Mouse (Mus musculus) spleen, embryonic (tissue): ENCODE data around the gene Phactr1.

Experiments
- CTCF ChIA-PET: fragments of 350-600 bp; sonication (Branson Sonifier 250); formaldehyde crosslinking; loops from one replicate; lab custom pipeline; 2022; lab: Charles Lee

Gene Phactr1

GRCm38 (mm10) chr13:42680391-42680994, at the start of gene Phactr1:
Gene Phactr1 (plus strand): TSS chr13:42680623.
- CTCF ChIA-PET: no interaction called here

- CTCF ChIA-PET: no interaction called here
Observed at GRCm38 (mm10) chr13:42634908-42635307, 45.5 kb upstream of the Phactr1 start.

- CTCF ChIA-PET: no interaction called here
Observed at GRCm38 (mm10) chr13:42650228-42650627, 30.2 kb upstream of the Phactr1 start.

GRCm38 (mm10) chr13:42656643-42657315, 23.6 kb upstream of the Phactr1 start:
- CTCF ChIA-PET: no interaction called here

- CTCF ChIA-PET: no interaction called here
Observed at GRCm38 (mm10) chr13:42671651-42672290, 8.7 kb upstream of the Phactr1 start.

GRCm38 (mm10) chr13:42681299-42681698, 876 bp downstream of the Phactr1 start:
- CTCF ChIA-PET: no interaction called here

GRCm38 (mm10) chr13:42684181-42684580, 3.8 kb downstream of the Phactr1 start:
- CTCF ChIA-PET: no interaction called here

- CTCF ChIA-PET: no interaction called here
Observed at GRCm38 (mm10) chr13:42692233-42692632, 11.8 kb downstream of the Phactr1 start.

- CTCF ChIA-PET: no interaction called here
Observed at GRCm38 (mm10) chr13:42696641-42697040, 16.2 kb downstream of the Phactr1 start.

- CTCF ChIA-PET: no interaction called here
Observed at GRCm38 (mm10) chr13:42709148-42709547, 28.7 kb downstream of the Phactr1 start.

GRCm38 (mm10) chr13:42709611-42710331, 29.3 kb downstream of the Phactr1 start:
- CTCF ChIA-PET: no interaction called here

GRCm38 (mm10) chr13:42711510-42711909, 31.1 kb downstream of the Phactr1 start:
- CTCF ChIA-PET: no interaction called here

GRCm38 (mm10) chr13:42719401-42719800, 39.0 kb downstream of the Phactr1 start:
- CTCF ChIA-PET: no interaction called here

GRCm38 (mm10) chr13:42720135-42720534, 39.7 kb downstream of the Phactr1 start:
- CTCF ChIA-PET: no interaction called here

GRCm38 (mm10) chr13:42720648-42721047, 40.2 kb downstream of the Phactr1 start:
- CTCF ChIA-PET: no interaction called here

- CTCF ChIA-PET: no interaction called here
Observed at GRCm38 (mm10) chr13:42724011-42724410, 43.6 kb downstream of the Phactr1 start.

GRCm38 (mm10) chr13:42725709-42726231, 45.3 kb downstream of the Phactr1 start:
- CTCF ChIA-PET: no interaction called here

- CTCF ChIA-PET: no interaction called here
Observed at GRCm38 (mm10) chr13:42737486-42737885, 57.1 kb downstream of the Phactr1 start.

- CTCF ChIA-PET: no interaction called here
Observed at GRCm38 (mm10) chr13:42738152-42738551, 57.7 kb downstream of the Phactr1 start.

- CTCF ChIA-PET: no interaction called here
Observed at GRCm38 (mm10) chr13:42742226-42742625, 61.8 kb downstream of the Phactr1 start.

- CTCF ChIA-PET: no interaction called here
Observed at GRCm38 (mm10) chr13:42744467-42744866, 64.0 kb downstream of the Phactr1 start.
